Mouse (Mus musculus): Measurements from ENCODE around the gene Skap2. TPM values are rescaled to one million over a fixed set of nuclear protein-coding genes. Genes with fewer than 3 reads are reported as not detected.

Gene Skap2
- polyA plus RNA-seq, 1 experiment = 13.3 TPM

GRCm38 (mm10) chr6:52045517-52045916, 33.2 kb upstream of the Skap2 start:
- Histone ChIP-seq H3K27me3 (ENCODE audit: control insufficient read depth, insufficient read depth, insufficient read length) (no peaks in the 10 kb centered on the region), H3K4me3 (ENCODE audit: insufficient read depth, poor library complexity, severe bottlenecking) (no peak overlapping the region), H3K36me3 (ENCODE audit: control insufficient read depth, insufficient read depth) (no peaks in the 10 kb centered on the region), H3K79me2 (ENCODE audit: control insufficient read depth, insufficient read depth) (no peaks in the 10 kb centered on the region), H3ac (ENCODE audit: control insufficient read depth, insufficient read length, low read depth) (no peak overlapping the region), H3K79me3 (ENCODE audit: low read depth) (no peaks in the 10 kb centered on the region)
- no peak for TF ChIP-seq USF1 (IDR thresholded peaks at IDR 0.05; ENCODE audit: low read depth)
- TF ChIP-seq MYOG (IDR thresholded peaks at IDR 0.05; ENCODE audit: control insufficient read depth, extremely low read depth, insufficient read length) = no peak
- TF ChIP-seq MAX (IDR thresholded peaks at IDR 0.05) = no peak
- no peak for TF ChIP-seq FOSL1 (IDR thresholded peaks at IDR 0.05; ENCODE audit: insufficient read depth, low read length, poor library complexity, severe bottlenecking)
- TF ChIP-seq MYOD1 (IDR thresholded peaks at IDR 0.05; ENCODE audit: control insufficient read depth, insufficient read length, low read depth) = no peak
- TF ChIP-seq CTCF (IDR thresholded peaks at IDR 0.05; ENCODE audit: control insufficient read depth, insufficient read depth, insufficient read length) = no peak

- H3K36me3 ChIP-seq (ENCODE audit: control insufficient read depth, insufficient read depth) = no peaks in the 10 kb centered on the region
- no peak overlapping the region for H3K4me3 ChIP-seq (ENCODE audit: insufficient read depth, poor library complexity, severe bottlenecking)
- H3K79me3 ChIP-seq (ENCODE audit: low read depth) = no peaks in the 10 kb centered on the region
- TF ChIP-seq MAX (IDR thresholded peaks at IDR 0.05) (no peak), MYOG (IDR thresholded peaks at IDR 0.05; ENCODE audit: control insufficient read depth, extremely low read depth, insufficient read length) (no peak), MYOD1 (IDR thresholded peaks at IDR 0.05; ENCODE audit: control insufficient read depth, insufficient read length, low read depth) (no peak), USF1 (IDR thresholded peaks at IDR 0.05; ENCODE audit: low read depth) (no peak)
- no peaks in the 10 kb centered on the region for H3K27me3 ChIP-seq (ENCODE audit: control insufficient read depth, insufficient read depth, insufficient read length)
- H3ac ChIP-seq (ENCODE audit: control insufficient read depth, insufficient read length, low read depth) = no peak overlapping the region
- H3K79me2 ChIP-seq (ENCODE audit: control insufficient read depth, insufficient read depth) = no peaks in the 10 kb centered on the region
These were observed 23.7 kb upstream of the Skap2 start for GRCm38 (mm10) chr6:52036077-52036476.

GRCm38 (mm10) chr6:52031181-52031580, 18.8 kb upstream of the Skap2 start:
- Histone ChIP-seq H3K79me2 (ENCODE audit: control insufficient read depth, insufficient read depth) (no peaks in the 10 kb centered on the region), H3K79me3 (ENCODE audit: low read depth) (no peaks in the 10 kb centered on the region), H3K27me3 (ENCODE audit: control insufficient read depth, insufficient read depth, insufficient read length) (no peaks in the 10 kb centered on the region), H3K36me3 (ENCODE audit: control insufficient read depth, insufficient read depth) (no peaks in the 10 kb centered on the region), H3ac (ENCODE audit: control insufficient read depth, insufficient read length, low read depth) (no peak overlapping the region), H3K4me3 (ENCODE audit: insufficient read depth, poor library complexity, severe bottlenecking) (no peak overlapping the region)
- TF ChIP-seq CEBPB (IDR thresholded peaks at IDR 0.05; ENCODE audit: low read depth) (no peak), MAX (IDR thresholded peaks at IDR 0.05) (no peak), MYOG (IDR thresholded peaks at IDR 0.05; ENCODE audit: control insufficient read depth, extremely low read depth, insufficient read length) (no peak), CTCF (IDR thresholded peaks at IDR 0.05; ENCODE audit: control insufficient read depth, insufficient read depth, insufficient read length) (no peak), FOSL1 (IDR thresholded peaks at IDR 0.05; ENCODE audit: insufficient read depth, low read length, poor library complexity, severe bottlenecking) (no peak)

- H3K79me3 ChIP-seq (ENCODE audit: low read depth) = no peaks in the 10 kb centered on the region
- H3K4me3 ChIP-seq (ENCODE audit: insufficient read depth, poor library complexity, severe bottlenecking) = no peak overlapping the region
- no peak for TF ChIP-seq FOSL1 (IDR thresholded peaks at IDR 0.05; ENCODE audit: insufficient read depth, low read length, poor library complexity, severe bottlenecking)
- no peak for TF ChIP-seq MAX (IDR thresholded peaks at IDR 0.05)
- no peak for TF ChIP-seq MYOD1 (IDR thresholded peaks at IDR 0.05; ENCODE audit: control insufficient read depth, insufficient read length, low read depth)
- no peak for TF ChIP-seq USF1 (IDR thresholded peaks at IDR 0.05; ENCODE audit: low read depth)
- TF ChIP-seq MYOG (IDR thresholded peaks at IDR 0.05; ENCODE audit: control insufficient read depth, extremely low read depth, insufficient read length) = no peak
- no peak for TF ChIP-seq CTCF (IDR thresholded peaks at IDR 0.05; ENCODE audit: control insufficient read depth, insufficient read depth, insufficient read length)
These were observed 15.8 kb upstream of the Skap2 start for GRCm38 (mm10) chr6:52028131-52028530.

GRCm38 (mm10) chr6:52027181-52027580, 14.8 kb upstream of the Skap2 start:
- Histone ChIP-seq H3ac (ENCODE audit: control insufficient read depth, insufficient read length, low read depth) (no peak overlapping the region), H3K79me2 (ENCODE audit: control insufficient read depth, insufficient read depth) (no peaks in the 10 kb centered on the region), H3K36me3 (ENCODE audit: control insufficient read depth, insufficient read depth) (no peaks in the 10 kb centered on the region), H3K4me3 (ENCODE audit: insufficient read depth, poor library complexity, severe bottlenecking) (no peak overlapping the region), H3K27me3 (ENCODE audit: control insufficient read depth, insufficient read depth, insufficient read length) (no peaks in the 10 kb centered on the region), H3K79me3 (ENCODE audit: low read depth) (no peaks in the 10 kb centered on the region)
- no peak for TF ChIP-seq MYOD1 (IDR thresholded peaks at IDR 0.05; ENCODE audit: control insufficient read depth, insufficient read length, low read depth)
- TF ChIP-seq CTCF (IDR thresholded peaks at IDR 0.05; ENCODE audit: control insufficient read depth, insufficient read depth, insufficient read length) = no peak
- TF ChIP-seq MYOG (IDR thresholded peaks at IDR 0.05; ENCODE audit: control insufficient read depth, extremely low read depth, insufficient read length) = no peak
- TF ChIP-seq USF1 (IDR thresholded peaks at IDR 0.05; ENCODE audit: low read depth) = no peak
- TF ChIP-seq CEBPB (IDR thresholded peaks at IDR 0.05; ENCODE audit: low read depth) = no peak
- TF ChIP-seq MAX (IDR thresholded peaks at IDR 0.05) = no peak
- no peak for TF ChIP-seq FOSL1 (IDR thresholded peaks at IDR 0.05; ENCODE audit: insufficient read depth, low read length, poor library complexity, severe bottlenecking)

More at GRCm38 (mm10) chr6:52028131-52028530, 15.8 kb upstream of the Skap2 start:
- no peaks in the 10 kb centered on the region for H3K79me2 ChIP-seq (ENCODE audit: control insufficient read depth, insufficient read depth)
- no peaks in the 10 kb centered on the region for H3K36me3 ChIP-seq (ENCODE audit: control insufficient read depth, insufficient read depth)
- H3K27me3 ChIP-seq (ENCODE audit: control insufficient read depth, insufficient read depth, insufficient read length) = no peaks in the 10 kb centered on the region
- no peak overlapping the region for H3ac ChIP-seq (ENCODE audit: control insufficient read depth, insufficient read length, low read depth)

GRCm38 (mm10) chr6:52026281-52026680, 13.9 kb upstream of the Skap2 start:
- Histone ChIP-seq H3K36me3 (ENCODE audit: control insufficient read depth, insufficient read depth) (no peaks in the 10 kb centered on the region), H3K4me3 (ENCODE audit: insufficient read depth, poor library complexity, severe bottlenecking) (no peak overlapping the region), H3K27me3 (ENCODE audit: control insufficient read depth, insufficient read depth, insufficient read length) (no peaks in the 10 kb centered on the region), H3K79me2 (ENCODE audit: control insufficient read depth, insufficient read depth) (no peaks in the 10 kb centered on the region), H3ac (ENCODE audit: control insufficient read depth, insufficient read length, low read depth) (no peak overlapping the region), H3K79me3 (ENCODE audit: low read depth) (no peaks in the 10 kb centered on the region)
- TF ChIP-seq MAX (IDR thresholded peaks at IDR 0.05) = no peak
- no peak for TF ChIP-seq MYOG (IDR thresholded peaks at IDR 0.05; ENCODE audit: control insufficient read depth, extremely low read depth, insufficient read length)
